Mouse (Mus musculus) CD4-positive naive resting alpha-beta T cell, adult 57 days (primary cell): ENCODE data around the gene Olfr772. TPM values are rescaled to one million over a fixed set of nuclear protein-coding genes. Genes with fewer than 3 reads are reported as not detected.

Experiments
- total RNA-seq: library from RNA; stranded (reverse); gene quantifications from one replicate; pipeline ENCODE4 v1.2.4, GENCODE M21; 2023

The Olfr772 gene
- not detected for total RNA-seq

DNA sequence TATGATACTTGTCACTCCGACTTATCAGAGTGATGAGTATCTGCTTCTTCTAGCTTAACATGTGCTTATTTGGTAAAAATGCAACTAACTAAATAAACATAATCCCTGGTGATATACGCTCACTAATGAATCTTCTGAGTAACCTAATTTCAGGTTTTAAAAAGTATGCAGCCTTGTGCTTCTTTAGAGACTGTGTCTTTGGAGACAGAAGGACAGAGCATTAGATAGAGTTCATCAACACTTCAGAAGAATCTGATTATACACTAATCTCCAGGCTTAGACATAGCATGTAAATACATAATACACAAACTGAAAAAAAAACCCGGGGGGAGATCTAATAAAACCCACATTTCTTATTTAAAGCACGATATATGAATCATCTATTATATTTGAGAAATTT, at the start of gene Olfr772:
Olfr772 (minus strand) TSS at position 101 of the 400 bp plus-strand sequence.

DNA sequence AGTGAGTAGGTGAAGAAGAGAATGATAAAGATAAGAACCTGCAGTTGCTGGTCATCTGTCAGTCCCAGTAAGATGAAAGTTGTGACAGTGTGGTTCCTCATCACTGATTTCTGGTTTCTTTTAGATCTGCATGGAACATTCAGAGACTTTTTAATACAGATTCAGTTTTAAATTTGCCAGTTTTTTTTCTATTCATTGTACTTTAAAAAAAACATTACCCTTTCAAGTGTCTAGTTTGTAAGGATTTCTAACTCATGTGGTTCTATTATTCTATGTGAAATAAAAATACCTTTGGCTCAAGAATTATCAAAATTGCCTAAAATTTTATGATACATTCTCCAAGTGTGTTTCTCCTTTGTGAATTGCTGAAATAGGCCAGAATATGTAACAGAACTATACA, 9.6 kb upstream of the Olfr772 start, which contains the start of gene Olfr773:
Olfr773 (minus strand) TSS at position 101 of the 400 bp plus-strand sequence.

DNA sequence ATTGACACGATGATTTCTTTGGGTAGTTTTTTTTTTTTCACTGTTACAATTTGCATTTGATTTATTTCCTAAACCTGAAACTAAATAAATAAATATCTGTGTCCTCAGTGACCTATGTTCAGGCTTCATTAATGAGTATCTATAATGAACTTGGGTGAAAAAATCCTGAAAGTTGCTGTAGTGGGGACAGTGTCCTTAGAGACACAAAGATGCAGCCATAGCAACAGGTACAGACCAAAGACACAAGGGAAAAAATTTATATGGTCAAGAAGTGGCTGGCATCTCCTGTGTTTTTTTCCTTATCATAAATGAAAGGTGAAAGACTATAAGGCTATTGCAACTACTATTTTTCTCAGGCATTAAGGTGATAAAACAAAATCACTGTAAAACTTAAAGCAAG, 13.1 kb downstream of the Olfr772 start, which contains the start of gene Olfr771:
Olfr771 (minus strand) TSS at position 101 of the 400 bp plus-strand sequence.

DNA sequence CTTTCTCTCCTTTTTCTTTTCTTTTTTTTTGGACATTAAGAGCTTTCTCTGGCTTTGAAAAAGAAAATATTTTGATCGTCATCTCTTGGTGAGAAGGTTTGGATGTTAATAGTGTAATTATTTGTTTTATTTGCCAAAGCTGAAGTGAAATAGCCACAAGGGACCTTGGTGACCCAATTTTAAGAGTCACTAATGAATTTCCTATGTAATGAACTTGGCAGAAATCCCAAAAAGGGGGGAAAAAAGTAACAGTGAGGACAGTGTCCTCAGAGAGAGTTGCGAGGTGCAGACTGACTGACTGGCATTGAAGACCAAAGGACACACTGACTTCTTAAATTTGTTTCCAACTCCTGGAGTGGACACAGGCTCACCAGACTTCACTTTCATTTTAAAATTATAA, 38.8 kb downstream of the Olfr772 start, which contains the start of gene Olfr770:
Olfr770 (minus strand) TSS at position 101 of the 400 bp plus-strand sequence.

Other genes starting within 250 kb of the Olfr772 start
- gene Itga7, start 244.1 kb downstream of the Olfr772 start, total RNA-seq, result 8.2 TPM
- gene Mettl7b, start 216.9 kb downstream of the Olfr772 start, total RNA-seq, result not detected
- gene Olfr9, start 188.5 kb downstream of the Olfr772 start, total RNA-seq, result 2.8 TPM
- not detected for gene Olfr763, start 167.1 kb downstream of the Olfr772 start, total RNA-seq
- gene Olfr764-ps1, start 138.0 kb downstream of the Olfr772 start, total RNA-seq, result not detected
- not detected for gene Olfr765, start 127.9 kb downstream of the Olfr772 start, total RNA-seq
- gene Olfr766-ps1, start 108.9 kb downstream of the Olfr772 start, total RNA-seq, result not detected
- not detected for gene Olfr767, start 95.0 kb downstream of the Olfr772 start, total RNA-seq
- not detected for gene Olfr768, start 78.5 kb downstream of the Olfr772 start, total RNA-seq
- not detected for gene Olfr769, start 60.1 kb downstream of the Olfr772 start, total RNA-seq
- gene Olfr770, start 38.9 kb downstream of the Olfr772 start, total RNA-seq, result not detected
- gene Olfr771, start 13.2 kb downstream of the Olfr772 start, total RNA-seq, result not detected
- not detected for gene Olfr773, start 9.5 kb upstream of the Olfr772 start, total RNA-seq
- not detected for gene Olfr774, start 58.3 kb upstream of the Olfr772 start, total RNA-seq
- gene Olfr775, start 70.5 kb upstream of the Olfr772 start, total RNA-seq, result not detected
- gene Olfr776, start 81.2 kb upstream of the Olfr772 start, total RNA-seq, result not detected
- gene Olfr777, start 93.6 kb upstream of the Olfr772 start, total RNA-seq, result not detected
- gene Olfr780, start 140.2 kb upstream of the Olfr772 start, total RNA-seq, result not detected
- not detected for gene Olfr781, start 150.9 kb upstream of the Olfr772 start, total RNA-seq
- gene Olfr782, start 170.9 kb upstream of the Olfr772 start, total RNA-seq, result not detected
- gene Olfr784, start 206.2 kb upstream of the Olfr772 start, total RNA-seq, result 0.30 TPM
- gene Olfr785, start 227.5 kb upstream of the Olfr772 start, total RNA-seq, result not detected
- not detected for gene Olfr786, start 249.4 kb upstream of the Olfr772 start, total RNA-seq